Mouse (Mus musculus) T-cell, adult 2 months (primary cell): Measurements from ENCODE around the gene Chmp6.

Experiments used
- DNase-seq: peaks from one replicate; pipeline ENCODE4 v3.0.0; 2022; ENCODE audit warnings: low spot score

The Chmp6 gene

DNA sequence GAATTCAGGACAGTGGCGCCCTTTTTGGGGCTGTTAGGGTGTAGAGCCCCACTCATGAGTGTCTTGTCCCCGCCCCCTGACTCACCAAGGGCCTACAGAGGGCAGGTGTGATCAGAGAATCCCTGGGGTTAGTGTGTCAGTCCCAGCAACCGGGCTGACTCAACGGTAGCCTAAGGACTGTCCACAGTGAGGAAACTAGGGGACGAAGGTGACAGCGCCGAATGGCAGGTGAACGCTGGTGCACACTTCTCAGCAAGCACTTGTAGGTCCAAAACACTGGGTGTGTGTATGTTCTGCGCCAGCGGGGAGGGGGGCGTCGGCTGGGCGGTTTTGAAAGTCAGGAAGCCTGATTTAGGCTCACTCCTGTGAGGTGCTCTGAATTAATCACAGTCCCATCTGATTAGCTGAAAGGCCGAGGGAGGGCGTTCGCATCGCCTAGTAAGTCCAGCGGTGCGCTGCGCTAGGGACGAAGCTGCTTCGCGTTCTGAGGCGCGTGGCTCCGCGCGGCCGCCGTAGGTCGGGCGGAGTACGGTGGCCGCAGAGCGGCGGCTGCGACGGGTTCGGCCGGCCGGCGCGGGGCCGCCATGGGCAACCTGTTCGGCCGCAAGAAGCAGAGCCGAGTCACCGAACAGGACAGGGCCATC, at the start of gene Chmp6:
TSS of gene Chmp6 (plus strand) at position 151 of the 644 bp plus-strand sequence.
- DNase-seq = peak; percentile 71

DNA sequence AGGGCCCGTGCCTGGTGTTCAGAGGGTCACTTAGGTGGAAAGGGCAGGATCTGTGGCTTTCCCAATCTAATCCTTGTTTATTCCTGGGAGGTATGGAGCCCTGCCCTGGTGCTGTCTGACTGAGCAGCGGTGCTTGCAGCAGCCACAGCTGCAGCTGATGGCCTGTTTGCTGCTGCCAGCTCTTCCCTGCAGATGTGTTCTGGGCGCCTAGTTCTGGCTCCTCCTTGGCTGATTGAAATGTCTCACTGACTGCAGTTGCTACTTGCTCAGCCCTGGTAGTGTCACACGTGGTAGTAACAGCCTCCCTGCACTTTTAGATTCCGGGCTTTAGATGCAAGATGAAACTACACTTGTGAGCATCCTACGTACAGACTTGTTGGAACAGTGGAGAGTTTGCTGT, 46.4 kb upstream of the Chmp6 start:
- no peak for DNase-seq

DNA sequence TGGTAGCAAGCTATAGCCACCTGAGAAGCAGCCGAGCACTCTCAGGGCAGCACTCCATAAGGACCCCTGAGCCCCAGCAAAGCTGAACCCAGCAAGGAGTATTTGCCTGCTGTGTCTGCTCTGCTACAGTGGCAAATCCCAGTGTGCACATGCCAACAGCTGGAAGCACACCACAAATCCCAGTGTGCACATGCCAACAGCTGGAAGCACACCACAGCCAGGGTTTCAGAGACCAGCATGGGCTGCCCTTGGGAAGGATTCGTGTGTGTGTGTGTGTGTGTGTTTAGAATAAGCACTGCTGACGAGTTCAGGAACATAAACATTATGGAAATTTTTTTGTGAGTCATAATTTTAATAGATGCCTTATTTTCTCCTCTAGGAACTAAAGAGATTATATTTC, 45.1 kb upstream of the Chmp6 start:
- no peak for DNase-seq

DNA sequence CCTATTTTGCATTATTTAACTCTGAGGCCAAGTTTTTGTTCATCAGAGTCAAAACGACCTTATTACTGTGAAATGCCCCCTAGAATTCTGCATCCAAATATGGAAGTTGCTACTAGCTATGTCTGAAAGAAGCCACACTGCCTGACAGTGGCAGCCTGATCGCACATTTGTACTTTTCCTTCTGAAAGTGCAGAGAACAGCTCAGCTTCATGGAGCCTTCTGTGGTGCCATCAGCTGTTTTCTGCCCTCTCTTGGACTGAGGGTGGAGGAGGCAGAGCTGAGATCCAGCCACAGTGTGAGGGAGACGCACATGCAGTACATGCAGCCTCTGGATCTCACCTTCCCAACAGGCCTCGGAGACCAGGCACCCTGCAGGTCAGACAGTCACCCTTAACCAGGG, 44.7 kb upstream of the Chmp6 start:
- DNase-seq = no peak

DNA sequence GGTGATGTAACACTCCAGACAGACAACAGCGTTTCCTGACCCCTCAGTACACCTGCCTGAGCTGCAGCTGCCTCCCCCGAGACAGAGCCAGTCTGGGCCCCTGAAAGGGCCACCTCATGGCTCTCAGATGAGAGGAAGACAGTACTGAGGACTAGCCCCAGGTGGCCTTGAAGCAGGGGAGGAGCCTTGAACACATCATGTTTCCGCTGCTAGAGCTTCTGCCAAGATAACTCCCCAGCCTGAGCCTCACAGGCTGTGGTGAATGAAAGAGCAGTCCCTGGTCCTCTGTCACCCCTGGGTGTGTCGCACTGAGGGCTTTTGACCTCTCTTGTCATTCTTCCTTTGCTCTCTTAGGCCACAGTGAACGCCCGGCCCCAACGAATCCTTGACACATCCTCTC, 42.1 kb upstream of the Chmp6 start:
- no peak for DNase-seq

DNA sequence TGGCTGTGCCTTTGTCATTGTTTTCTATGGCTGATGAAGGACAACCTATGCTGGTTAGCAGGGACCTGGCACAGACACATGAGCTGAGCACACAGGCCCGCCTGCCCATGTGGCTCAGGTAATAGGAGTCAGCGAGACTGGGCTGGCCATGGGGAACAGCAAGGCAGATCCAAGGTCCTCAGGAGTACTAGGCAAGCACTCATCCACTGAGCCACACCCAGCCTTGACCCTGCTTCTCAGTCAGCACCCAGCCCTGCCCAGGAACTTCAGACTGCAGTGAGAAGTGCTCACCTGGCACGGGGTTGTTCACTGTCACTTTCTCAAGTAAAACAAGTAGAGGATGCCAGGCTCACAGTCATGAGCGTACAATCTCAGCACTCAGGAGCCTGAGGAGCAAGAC, 39.6 kb upstream of the Chmp6 start:
- DNase-seq = no peak

DNA sequence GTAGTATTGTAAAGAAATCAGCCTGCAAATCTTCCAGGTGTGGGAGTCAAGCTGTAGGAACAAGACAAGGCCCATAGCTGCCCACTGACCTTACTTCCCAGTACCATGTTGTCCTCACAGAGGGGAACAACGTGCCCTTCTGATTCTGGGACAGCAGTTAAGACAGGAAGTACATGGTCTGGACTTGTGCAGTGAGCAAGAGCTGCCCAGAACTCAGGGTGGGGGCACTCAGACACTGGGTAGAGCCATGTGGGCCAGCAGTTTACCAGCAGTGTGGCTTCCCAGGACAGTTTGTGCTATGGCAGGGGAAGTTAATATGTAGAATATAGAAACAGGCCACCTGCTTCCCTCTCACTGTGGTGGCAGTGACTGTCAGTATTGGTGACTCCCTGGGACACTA, 38.4 kb upstream of the Chmp6 start:
- DNase-seq = no peak

DNA sequence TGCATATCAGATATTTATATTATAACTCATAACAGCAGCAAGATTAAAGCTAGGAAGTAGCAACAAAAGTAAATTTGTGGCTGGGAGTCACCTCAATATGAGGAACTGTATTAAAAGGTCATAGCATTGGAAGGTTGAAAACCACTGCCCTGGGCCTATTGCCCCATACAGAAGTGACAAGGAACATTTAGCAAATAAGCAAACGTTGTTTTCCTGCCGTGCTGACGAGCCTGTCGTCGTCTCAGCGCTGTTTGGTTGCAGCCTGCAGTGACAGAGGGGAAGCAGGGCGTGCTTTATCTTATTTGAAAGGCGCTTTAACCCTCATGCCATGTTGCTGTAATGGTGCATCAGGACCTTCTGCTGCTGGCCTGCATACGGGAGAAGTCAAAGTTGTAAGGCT, 37.6 kb upstream of the Chmp6 start:
- no peak for DNase-seq

DNA sequence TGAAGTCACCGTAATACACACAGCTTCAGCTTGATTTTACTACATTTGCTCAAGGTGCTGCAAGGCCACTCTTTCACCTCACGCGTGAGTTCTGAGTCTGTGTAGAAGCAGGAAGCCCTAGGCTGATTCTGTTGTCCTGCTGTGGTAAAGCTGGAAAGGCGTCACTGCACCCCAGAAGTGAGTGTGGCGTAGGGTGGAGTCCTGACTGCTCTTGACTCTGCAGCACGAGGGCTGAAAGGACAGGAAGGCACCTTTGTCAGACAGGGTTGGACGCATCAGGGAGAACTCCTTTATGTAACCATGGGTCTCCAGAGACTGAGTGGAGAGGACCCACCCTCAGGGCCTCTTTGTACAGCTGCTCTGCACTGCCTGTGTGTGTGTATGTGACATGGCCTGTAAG, 36.1 kb upstream of the Chmp6 start:
- DNase-seq = peak; percentile 39

DNA sequence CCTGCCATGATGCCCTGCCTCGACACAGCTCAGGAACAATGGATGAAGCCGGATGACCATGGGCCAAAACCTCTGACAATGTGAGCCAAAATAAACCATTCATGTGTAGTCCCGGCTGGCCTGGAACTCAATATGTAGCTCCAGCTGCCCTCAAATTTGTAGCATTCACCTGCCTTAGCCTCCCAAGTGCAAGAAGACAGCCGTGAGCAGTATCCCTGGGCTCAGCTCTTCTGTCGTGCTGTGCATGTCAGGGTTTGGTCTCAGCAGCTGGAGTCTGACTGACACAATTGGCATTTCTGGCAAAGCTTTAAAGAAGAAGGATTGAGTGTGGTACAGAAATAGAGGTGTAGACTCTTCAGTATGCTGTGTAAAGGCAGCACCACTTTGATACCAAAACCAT, 33.7 kb upstream of the Chmp6 start:
- no peak for DNase-seq

DNA sequence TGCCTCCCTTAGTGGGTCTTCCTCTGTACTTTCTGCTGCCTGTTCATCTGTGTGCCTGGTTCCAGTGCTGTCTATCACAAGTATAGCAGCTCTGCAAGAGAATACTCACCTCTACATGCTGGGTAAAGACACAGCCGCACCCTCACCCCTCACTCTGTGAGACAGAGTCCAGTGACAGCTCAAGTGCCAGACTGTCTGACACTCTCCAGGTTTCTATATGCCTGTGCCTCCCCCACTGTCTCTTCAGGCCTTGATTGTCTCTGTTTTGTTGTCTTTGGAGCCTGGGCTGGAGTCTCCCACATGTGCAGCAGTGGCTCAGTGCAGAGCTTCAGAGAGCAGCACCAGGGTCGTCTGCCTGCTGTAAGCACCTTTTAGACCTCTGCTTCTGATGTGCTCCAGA, 29.6 kb upstream of the Chmp6 start:
- no peak for DNase-seq

DNA sequence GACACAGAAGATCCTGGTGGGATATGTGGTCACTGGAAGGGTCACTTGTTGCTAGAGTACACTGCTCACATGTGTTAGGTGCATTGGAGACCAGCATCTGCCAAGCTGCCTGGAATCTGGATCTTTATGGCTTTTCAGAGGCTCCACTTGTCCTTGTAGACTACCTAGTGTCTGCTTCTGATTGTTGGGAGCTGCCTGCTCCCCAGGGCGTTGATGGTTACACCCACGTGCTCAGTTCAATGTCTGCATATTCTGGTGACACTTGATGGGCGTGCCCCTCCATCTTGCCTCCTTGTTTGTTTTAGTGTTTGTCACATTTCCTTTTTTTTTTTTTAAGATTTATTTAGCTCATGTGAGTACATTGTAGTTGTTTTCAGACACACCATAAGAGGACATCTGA, 23.3 kb upstream of the Chmp6 start:
- no peak for DNase-seq

DNA sequence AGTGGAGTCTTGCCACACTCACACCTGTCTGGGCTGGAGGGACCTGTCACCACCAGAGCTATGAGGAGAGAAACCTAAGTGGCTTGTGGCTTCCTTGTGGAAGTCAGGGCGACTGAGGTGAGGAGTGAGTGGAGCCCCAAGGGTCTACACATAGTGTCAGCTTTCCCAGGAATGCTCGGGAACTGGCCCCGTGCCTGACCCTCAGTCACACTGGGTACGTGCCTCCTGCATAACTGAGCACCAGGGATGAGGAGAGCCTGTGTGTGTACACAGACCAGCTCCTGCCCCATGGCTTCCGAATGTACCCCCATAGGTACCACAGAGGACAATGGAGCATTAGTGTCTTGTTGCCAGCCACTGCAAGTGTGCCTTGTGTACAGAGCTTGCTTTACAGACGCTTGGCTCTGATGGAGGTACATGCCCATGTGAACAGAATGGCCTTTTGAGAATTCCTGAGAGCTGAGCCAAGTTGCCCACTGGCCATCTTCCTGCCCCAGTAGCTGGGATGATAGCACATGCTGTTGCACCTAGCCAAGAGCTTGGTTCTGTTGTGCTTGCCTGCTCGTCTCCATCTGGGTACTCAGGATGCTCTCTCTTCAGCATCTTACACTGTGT, 21.5 kb upstream of the Chmp6 start:
- no peak for DNase-seq

DNA sequence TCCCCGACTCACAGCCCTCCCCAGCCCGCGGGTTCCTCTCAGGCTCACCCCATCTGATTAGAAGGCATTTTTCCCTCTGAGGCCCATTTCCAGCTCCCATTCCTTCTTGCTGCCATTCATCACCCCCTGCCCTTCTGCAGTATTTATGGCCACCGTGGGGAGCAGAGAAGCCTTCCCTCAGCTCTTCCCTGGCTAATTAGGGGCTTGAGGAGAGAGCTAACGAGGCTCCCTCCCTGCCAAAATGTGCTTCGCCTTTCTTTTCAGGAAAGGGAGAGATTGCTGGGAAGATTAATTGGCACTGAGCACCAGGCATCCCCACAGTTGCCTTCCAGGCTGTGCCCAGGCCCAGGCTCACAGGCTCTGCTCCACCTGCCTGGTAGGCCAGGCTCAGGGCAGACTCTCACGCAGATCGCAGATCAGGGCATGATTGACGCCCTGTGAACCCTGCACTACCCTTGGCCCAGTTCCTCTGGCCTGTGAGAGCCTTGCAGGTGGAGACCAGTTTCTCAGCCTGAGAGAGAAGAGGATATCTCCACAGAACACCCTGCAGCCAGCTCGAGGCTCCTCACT, 19.5 kb upstream of the Chmp6 start:
- no peak for DNase-seq

DNA sequence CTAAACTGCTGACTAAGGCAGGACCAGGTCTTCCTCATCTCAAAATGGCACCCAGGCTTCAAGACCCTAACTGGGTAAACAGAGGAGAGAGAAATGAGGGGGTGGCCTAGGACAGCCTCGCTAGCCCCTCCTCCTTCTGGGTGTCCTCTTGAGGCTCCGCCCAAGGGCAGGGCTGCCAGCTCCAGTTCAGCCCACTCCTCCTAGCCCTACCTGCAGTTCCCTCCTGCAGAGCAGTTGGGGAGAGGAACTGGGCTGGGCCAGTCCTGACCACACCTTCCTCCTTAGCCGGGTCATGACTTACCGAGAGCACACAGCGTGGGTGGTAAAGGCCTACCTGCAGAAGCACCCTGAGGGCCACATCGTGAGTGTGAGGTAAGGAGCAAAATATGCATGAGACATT, 18.6 kb upstream of the Chmp6 start:
- no peak for DNase-seq

DNA sequence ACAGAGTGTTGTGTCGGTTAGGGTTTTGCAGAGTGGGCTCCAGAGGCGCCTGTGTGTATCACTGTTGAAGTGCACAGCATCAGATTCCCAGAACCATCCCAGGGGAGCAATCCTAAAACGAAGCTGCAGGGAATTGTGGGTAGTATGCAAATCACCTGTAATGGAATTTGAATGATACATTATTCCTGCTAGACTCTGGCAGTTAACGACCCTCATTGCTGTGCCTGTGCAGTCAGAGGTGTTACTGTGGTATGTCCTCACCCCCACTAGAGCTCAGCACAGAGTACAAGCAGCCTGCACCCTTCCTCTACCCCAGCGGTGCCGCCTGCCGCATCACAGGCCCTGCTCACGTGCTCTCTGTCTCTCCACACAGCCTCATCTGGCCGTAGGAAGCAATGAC, 16.2 kb upstream of the Chmp6 start:
- DNase-seq = no peak

DNA sequence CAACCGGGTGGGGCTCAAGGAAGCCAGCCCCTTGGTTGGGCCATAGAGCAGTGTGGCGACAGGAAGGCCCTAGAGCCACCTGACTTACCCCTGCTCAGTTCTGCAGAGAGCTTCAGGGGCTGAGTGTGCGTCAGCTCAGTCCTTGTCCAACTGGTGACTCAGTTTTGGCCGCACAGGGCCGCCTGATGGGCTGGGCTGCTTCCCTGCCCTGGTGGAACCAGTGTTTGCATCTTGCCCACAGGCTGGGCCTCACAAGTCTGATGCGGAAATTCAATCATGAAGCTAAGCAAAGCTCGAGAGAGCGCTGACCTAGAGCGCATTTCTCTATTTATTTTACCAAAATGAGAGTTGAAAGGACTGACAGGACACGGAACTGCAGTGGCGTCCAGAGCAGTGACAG, 14.3 kb upstream of the Chmp6 start:
- DNase-seq = no peak

DNA sequence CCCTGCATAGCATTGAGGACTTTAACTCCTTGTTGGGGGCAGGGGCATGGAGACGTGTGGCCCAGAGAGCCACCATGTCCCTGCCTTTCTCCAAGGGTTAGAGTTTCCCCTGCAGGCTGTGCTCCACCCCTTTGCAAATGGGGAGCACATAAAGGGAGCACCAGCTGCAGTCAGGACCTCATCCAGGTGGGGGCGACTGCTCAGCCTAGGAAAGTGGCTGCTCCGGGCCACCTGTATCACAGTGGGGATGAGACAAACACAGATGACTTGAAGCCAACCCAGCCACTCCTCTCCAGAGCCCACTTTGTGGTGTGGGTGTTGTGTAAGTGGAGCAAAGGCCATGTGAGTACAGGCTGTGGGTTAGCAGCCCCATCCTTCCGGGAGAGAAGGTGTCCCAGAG, 12.1 kb upstream of the Chmp6 start:
- DNase-seq = no peak

DNA sequence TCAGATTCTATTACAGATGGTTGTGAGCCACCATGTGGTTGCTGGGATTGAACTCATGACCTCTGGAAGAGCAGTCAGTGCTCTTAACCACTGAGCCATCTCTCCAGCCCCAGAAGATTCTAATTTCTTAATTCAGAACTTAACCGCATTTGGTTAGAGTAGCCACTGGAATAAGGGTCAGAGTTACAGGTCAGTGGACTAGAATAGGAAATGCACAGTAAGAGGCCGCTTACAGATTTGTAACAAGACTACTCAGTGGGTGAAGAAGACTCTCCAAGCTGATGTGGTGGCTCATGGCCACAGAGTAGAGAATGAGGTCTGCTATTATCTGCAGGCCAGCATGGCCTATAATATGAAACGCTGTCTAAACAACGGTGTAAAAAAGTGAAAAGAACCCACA, 10.3 kb upstream of the Chmp6 start:
- no peak for DNase-seq

DNA sequence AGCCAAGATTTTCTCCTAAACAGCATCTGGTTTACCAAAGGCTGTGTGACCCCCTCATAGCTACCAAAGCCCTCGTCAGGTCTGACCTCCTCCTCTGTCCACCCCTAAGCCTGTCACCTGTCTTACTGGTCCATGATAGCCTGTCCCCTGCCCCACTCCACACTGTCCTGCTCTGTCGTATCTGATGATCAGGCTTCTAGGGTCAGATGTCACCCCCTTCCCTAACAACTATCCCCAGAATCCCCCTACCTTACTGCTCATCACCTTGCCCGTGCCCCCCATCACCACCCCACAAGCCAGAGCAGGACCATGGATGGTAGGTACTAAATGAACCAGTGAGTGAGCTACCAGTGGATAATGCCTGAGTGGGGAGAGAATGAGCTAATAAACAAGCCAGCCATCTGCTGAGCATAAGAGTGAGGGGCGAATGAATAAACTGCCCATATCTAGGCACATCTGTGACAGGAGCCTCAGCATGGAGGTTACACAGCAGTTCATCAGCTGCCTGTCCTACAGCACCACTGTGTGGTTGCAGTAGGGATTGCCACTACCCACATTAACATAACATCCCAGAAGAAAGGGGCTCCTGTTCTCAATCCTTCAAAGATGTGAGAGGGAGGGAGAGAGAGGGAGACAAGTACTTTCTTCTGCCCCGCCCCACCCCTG, 8.5 kb upstream of the Chmp6 start:
- DNase-seq = peak; percentile 54

DNA sequence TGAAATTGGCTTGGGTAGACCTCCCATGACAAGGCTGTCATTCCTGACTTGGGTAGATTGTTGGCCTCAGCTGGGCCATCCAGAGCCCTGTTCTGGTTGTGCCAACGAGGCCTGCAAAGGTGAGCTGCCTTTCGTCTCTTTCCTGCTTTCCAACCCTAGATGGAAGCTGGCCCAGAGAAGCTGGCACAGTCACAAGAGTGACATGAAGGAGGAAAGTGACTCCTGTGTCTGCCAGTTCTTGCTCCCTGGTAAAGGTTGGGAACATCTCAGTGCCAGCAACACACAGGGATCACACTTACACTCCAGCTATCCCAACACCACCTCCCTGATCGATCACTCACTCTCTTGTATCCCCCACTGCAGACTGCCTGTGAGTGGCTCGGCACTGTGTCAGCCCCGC, 7.4 kb upstream of the Chmp6 start:
- DNase-seq = no peak

DNA sequence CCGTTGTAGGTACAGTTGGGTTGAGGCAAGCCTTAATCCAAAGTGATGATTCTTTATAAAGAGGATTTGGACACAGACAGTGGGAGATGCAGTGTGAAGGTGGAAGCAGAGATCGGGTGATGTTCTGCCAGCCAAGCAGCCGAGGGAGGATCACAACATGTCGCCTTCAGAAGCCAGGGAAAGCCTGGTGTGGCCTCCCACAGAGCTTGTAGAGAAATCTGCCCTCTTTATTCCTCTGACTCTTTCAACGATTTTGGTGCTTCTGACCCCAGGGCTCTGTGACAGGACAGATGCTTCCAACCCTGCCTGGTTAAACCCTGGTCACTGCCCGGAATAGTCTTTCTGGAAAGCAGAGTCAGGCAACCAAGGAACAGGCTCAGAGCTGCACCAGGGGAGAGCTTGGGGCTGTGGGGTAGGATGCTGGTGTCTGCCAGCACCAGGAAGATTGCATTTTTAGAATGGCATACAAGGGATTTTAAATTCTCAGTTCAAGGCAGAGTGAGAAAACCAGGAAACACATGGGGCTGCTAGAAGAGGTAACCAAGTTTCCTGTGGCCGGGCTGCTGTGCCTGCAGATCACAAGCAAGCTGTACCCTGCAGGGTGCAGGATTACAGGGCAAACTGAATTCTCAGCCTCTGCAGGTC, 6.1 kb upstream of the Chmp6 start:
- no peak for DNase-seq

DNA sequence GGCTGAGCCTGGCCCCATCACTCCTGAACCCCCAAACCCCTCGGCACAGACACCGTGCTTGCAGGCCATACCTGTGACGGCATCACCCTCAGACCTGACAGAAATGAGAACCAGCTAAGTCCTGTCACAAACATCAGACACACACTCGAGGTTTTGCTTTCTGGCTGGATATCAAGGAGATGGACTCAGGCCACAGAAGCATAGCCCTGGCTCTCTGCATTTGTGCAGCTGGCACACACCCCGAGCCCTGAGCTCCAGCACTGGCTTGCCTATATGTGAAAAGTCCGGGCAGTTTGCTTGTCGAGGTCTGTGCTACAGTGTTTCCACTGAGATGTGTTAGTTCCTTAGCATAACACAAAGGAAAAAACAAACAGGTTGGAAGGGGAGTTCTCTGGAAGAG, 5.5 kb upstream of the Chmp6 start:
- no peak for DNase-seq
